Mouse (Mus musculus) megakaryocyte, embryonic 14.5 days (primary cell): ENCODE data around the gene Id1.

Experiments
- FLI1 ChIP-seq: IDR thresholded peaks from 2 replicates; pipeline ENCODE4 v1.6.1; 2012; ENCODE audit warnings: low read length, inconsistent platforms, mixed read lengths
- GATA1 ChIP-seq: IDR thresholded peaks from 3 replicates; pipeline ENCODE4 v1.6.1; 2012; ENCODE audit warnings: mixed read lengths, low read length, inconsistent platforms, borderline replicate concordance

DNA sequence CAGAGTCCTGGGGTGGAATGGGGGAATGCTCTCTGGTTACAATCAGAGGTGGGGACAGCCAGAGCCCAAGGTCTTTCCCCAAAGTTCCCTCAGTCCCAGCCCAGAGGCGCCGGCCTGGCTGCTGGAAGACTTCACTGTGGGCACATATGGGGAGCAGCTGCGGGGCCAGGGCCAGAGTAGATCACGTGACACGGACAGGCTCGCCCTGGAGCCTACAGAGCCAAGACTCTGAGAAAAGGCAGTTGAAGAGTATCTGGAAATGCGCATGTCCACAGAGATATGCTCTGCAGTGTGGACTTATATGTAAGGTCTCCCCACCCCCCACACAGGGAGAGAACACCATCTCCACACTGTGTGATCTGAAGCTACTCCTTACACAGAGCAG, 6.4 kb upstream of the Id1 start:
- no peak for TF ChIP-seq GATA1
- TF ChIP-seq FLI1 = no peak
